Mouse (Mus musculus) MEL (cell line): ENCODE results near the gene Wdr54. TPM values are rescaled to one million over a fixed set of nuclear protein-coding genes. Genes with fewer than 3 reads are reported as not detected.
A peak's percentile ranks its signal among the peaks of the same experiment; 100 is the strongest.

Experiments
- DNase-seq: peaks from one replicate; pipeline ENCODE4 v3.0.0; 2011; ENCODE audit warnings: low read depth, low spot score
- H3K27ac ChIP-seq: 2 replicates; pipeline ENCODE4 v1.5.1; 2012; ENCODE audit warnings: low read depth, mild to moderate bottlenecking, control low read depth, low read length, moderate library complexity; ENCODE audit not compliant: control insufficient read depth
- H3K27me3 ChIP-seq, 2 experiments: fragments of 150-350 bp in 1 of 2; sonication (generic) in 1 of 2; 2 replicates each; pipeline ENCODE4 v1.6.1; 2012; ENCODE audit warnings: low read length in 2 of 2, mild to moderate bottlenecking in 2 of 2, improper control_type of control experiment in 1 of 2, moderate library complexity in 1 of 2; ENCODE audit not compliant: insufficient read depth in 2 of 2, control insufficient read depth in 1 of 2
- H3K36me3 ChIP-seq, 2 experiments: 2 replicates each; pipeline ENCODE4 v1.6.1; 2012 to 2014; ENCODE audit warnings: low read length in 2 of 2, improper control_type of control experiment in 1 of 2, inconsistent platforms in 1 of 2, mild to moderate bottlenecking in 1 of 2; ENCODE audit not compliant: insufficient read depth in 2 of 2, control insufficient read depth in 1 of 2
- H3K4me1 ChIP-seq, 2 experiments: fragments of 150-350 bp in 1 of 2; sonication (generic) in 1 of 2; 2 replicates each; pipeline ENCODE4 v1.6.1; 2012; ENCODE audit warnings: low read length in 2 of 2, improper control_type of control experiment in 1 of 2, mild to moderate bottlenecking in 1 of 2; ENCODE audit not compliant: insufficient read depth in 2 of 2, control insufficient read depth in 1 of 2
- H3K4me3 ChIP-seq, 2 experiments: fragments of 150-350 bp in 1 of 2; sonication (generic) in 1 of 2; 2 replicates each; pipeline ENCODE4 v1.5.1; 2012; ENCODE audit warnings: low read depth in 2 of 2, low read length in 2 of 2, mild to moderate bottlenecking in 2 of 2, moderate library complexity in 2 of 2, control low read depth in 1 of 2, improper control_type of control experiment in 1 of 2; ENCODE audit not compliant: control insufficient read depth in 1 of 2, insufficient read depth in 1 of 2
- H3K79me2 ChIP-seq: 2 replicates; pipeline ENCODE4 v1.6.1; 2012; ENCODE audit warnings: mild to moderate bottlenecking, low read length, moderate library complexity; ENCODE audit not compliant: control insufficient read depth, poor library complexity, insufficient read depth
- H3K9ac ChIP-seq: 2 replicates; pipeline ENCODE4 v1.6.1; 2012; ENCODE audit warnings: low read depth, mild to moderate bottlenecking, control low read depth, low read length, moderate library complexity; ENCODE audit not compliant: control insufficient read depth, poor library complexity, severe bottlenecking
- H3K9me3 ChIP-seq: fragments of 150-350 bp; sonication (generic); replicated peaks from 2 replicates; pipeline ENCODE4 v1.6.1; 2012; ENCODE audit warnings: mild to moderate bottlenecking, low read length, improper control_type of control experiment, moderate library complexity; ENCODE audit not compliant: insufficient read depth
- CHD1 ChIP-seq: IDR thresholded peaks from 2 replicates; pipeline ENCODE4 v1.6.1; 2012; ENCODE audit warnings: low read depth, mild to moderate bottlenecking, inconsistent platforms, low read length, improper control_type of control experiment
- CHD2 ChIP-seq: IDR thresholded peaks from 2 replicates; pipeline ENCODE4 v1.6.1; 2011; ENCODE audit warnings: low read length, improper control_type of control experiment
- GABPA ChIP-seq: IDR thresholded peaks from 2 replicates; pipeline ENCODE4 v1.6.1; 2012; ENCODE audit warnings: low read depth, mild to moderate bottlenecking, inconsistent platforms, low read length, improper control_type of control experiment, moderate library complexity
- JUND ChIP-seq: IDR thresholded peaks from 2 replicates; pipeline ENCODE4 v1.6.1; 2011; ENCODE audit warnings: low read depth, mild to moderate bottlenecking, improper control_type of control experiment, low read length
- KAT2A ChIP-seq: conservative IDR thresholded peaks from 2 replicates; pipeline ENCODE4 v1.6.1; 2012; ENCODE audit warnings: low read depth, low read length, improper control_type of control experiment, inconsistent platforms
- MAFK ChIP-seq: IDR thresholded peaks from 2 replicates; pipeline ENCODE4 v1.6.1; 2011; ENCODE audit warnings: low read depth, mild to moderate bottlenecking, low read length, improper control_type of control experiment, borderline replicate concordance
- MAX ChIP-seq: IDR thresholded peaks from 2 replicates; pipeline ENCODE4 v1.6.1; 2011; ENCODE audit warnings: low read length, improper control_type of control experiment
- MXI1 ChIP-seq: IDR thresholded peaks from 2 replicates; pipeline ENCODE4 v1.6.1; 2011; ENCODE audit warnings: mild to moderate bottlenecking, low read depth, low read length, improper control_type of control experiment
- MYB ChIP-seq: IDR thresholded peaks from 2 replicates; pipeline ENCODE4 v1.6.1; 2011; ENCODE audit warnings: mild to moderate bottlenecking, low read depth, low read length, improper control_type of control experiment
- MYC ChIP-seq: IDR thresholded peaks from 2 replicates; pipeline ENCODE4 v1.6.1; 2011; ENCODE audit warnings: low read depth, mild to moderate bottlenecking, low read length, improper control_type of control experiment, moderate library complexity
- NELFE ChIP-seq: IDR thresholded peaks from 2 replicates; pipeline ENCODE4 v1.6.1; 2011; ENCODE audit warnings: low read depth, low read length, improper control_type of control experiment
- NRF1 ChIP-seq: IDR thresholded peaks from 2 replicates; pipeline ENCODE4 v1.6.1; 2014; ENCODE audit warnings: low read depth, mild to moderate bottlenecking, inconsistent platforms, low read length, improper control_type of control experiment, moderate library complexity; ENCODE audit not compliant: poor library complexity, insufficient read depth, severe bottlenecking
- POLR2A ChIP-seq, 2 experiments: IDR thresholded peaks; 2 replicates each; pipeline ENCODE4 v1.6.1; 2011 to 2012; ENCODE audit warnings: low read length in 2 of 2, mild to moderate bottlenecking in 2 of 2, control low read depth in 1 of 2, improper control_type of control experiment in 1 of 2, low read depth in 1 of 2, moderate library complexity in 1 of 2; ENCODE audit not compliant: control insufficient read depth in 1 of 2, insufficient read depth in 1 of 2, poor library complexity in 1 of 2
- POLR2AphosphoS2 ChIP-seq: IDR thresholded peaks from 2 replicates; pipeline ENCODE4 v1.6.1; 2011; ENCODE audit warnings: low read length, improper control_type of control experiment
- POLR2AphosphoS5 ChIP-seq: IDR thresholded peaks from 2 replicates; pipeline ENCODE4 v1.6.1; 2012; ENCODE audit warnings: low read depth, borderline replicate concordance, mild to moderate bottlenecking, inconsistent platforms, low read length, moderate library complexity, mixed read lengths
- SIN3A ChIP-seq: IDR thresholded peaks from 2 replicates; pipeline ENCODE4 v1.6.1; 2012; ENCODE audit warnings: low read length, improper control_type of control experiment, inconsistent platforms
- SMC3 ChIP-seq: IDR thresholded peaks from 2 replicates; pipeline ENCODE4 v1.6.1; 2011; ENCODE audit warnings: low read depth, low read length, improper control_type of control experiment
- TAL1 ChIP-seq: IDR thresholded peaks from 2 replicates; pipeline ENCODE4 v1.6.1; 2012; ENCODE audit warnings: mild to moderate bottlenecking, inconsistent platforms, low read length, moderate library complexity, mixed read lengths
- TBP ChIP-seq: IDR thresholded peaks from 2 replicates; pipeline ENCODE4 v1.8.0; 2011; ENCODE audit warnings: low read depth, low read length, improper control_type of control experiment
- TCF12 ChIP-seq: IDR thresholded peaks from 2 replicates; pipeline ENCODE4 v1.6.1; 2014; ENCODE audit warnings: low read depth, mild to moderate bottlenecking, inconsistent platforms, low read length, improper control_type of control experiment, moderate library complexity
- USF1 ChIP-seq: IDR thresholded peaks from 2 replicates; pipeline ENCODE4 v1.6.1; 2014; ENCODE audit warnings: low read depth, mild to moderate bottlenecking, inconsistent platforms, low read length, improper control_type of control experiment, moderate library complexity
- ZC3H11A ChIP-seq: IDR thresholded peaks from 2 replicates; pipeline ENCODE4 v1.6.1; 2012; ENCODE audit warnings: low read depth, mild to moderate bottlenecking, inconsistent platforms, low read length, improper control_type of control experiment
- ZKSCAN1 ChIP-seq: IDR thresholded peaks from 2 replicates; pipeline ENCODE4 v1.6.1; 2012; ENCODE audit warnings: low read depth, mild to moderate bottlenecking, inconsistent platforms, low read length, improper control_type of control experiment, moderate library complexity
- polyA plus RNA-seq, 2 experiments: library from polyadenylated mRNA; stranded (reverse) in 1 of 2; unstranded in 1 of 2; fragments of >175 nt in 1 of 2; fragments of >200 nt in 1 of 2; gene quantifications; 2 replicates each; pipeline versions ENCODE4 v1.2.1 to v1.2.4; 2012; ENCODE audit warnings: low replicate concordance in 2 of 2, low read depth in 1 of 2; ENCODE audit not compliant: insufficient read length in 2 of 2, insufficient read depth in 1 of 2, missing spikeins in 1 of 2
- total RNA-seq: library from RNA; depleted of rRNA; stranded (reverse); fragments of 300-350 nt; gene quantifications from 2 replicates; pipeline ENCODE4 v1.2.3, GENCODE M21; 2012

The Wdr54 gene
- total and polyA plus RNA-seq, 3 experiments: 3.2 to 4.6 TPM; not detected in 1

DNA sequence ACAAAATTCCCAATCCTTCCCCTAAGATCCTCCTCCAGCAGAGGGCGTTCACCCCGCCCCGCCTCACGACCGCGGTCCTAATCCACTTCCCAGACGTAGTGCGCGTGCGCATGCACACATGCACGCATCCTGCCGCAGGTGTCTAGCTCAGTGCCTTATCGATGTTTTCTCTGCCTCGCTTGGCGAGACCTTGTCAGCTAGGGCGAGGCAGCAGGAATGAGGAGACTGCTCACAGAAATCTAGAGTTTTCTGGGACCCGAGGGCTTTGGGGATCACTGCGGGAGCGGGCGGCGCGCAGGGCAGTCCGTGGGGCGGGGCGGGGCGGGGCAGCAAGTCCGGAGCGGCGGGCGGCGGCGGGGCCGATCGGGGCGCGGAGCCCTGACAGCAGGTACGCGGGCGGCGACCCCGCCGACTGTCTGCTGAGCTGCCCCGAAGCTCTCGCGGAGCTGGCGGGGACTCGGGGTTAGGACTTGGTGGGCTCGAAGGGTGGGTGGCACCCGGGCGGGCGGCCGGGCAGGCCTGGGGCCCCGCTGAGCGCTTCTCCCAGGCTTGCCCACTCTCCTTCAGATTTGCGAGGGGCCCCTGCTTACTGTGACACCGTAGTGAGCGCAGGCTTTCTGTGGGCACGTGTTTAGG, 9.5 kb upstream of the Wdr54 start, which contains the start of gene Dctn1 (continued):
- TF ChIP-seq CHD1: no peak
- no peak for TF ChIP-seq POLR2AphosphoS5
- no peak for TF ChIP-seq TCF12
- peak; percentile 60 for TF ChIP-seq NELFE
- TF ChIP-seq JUND: no peak
- no peak for TF ChIP-seq CHD2
- no peak for TF ChIP-seq MYB
- 0 out of 2 replicates have a peak, but pooled peaks have one; percentile 29 for TF ChIP-seq TBP
- TF ChIP-seq MAFK: no peak
- TF ChIP-seq POLR2AphosphoS2: no peak
- no peak for TF ChIP-seq GABPA
- peak; percentile 99 for TF ChIP-seq MAX
- peak; percentile 80; the same call in 1 of the 2 replicates for TF ChIP-seq MYC
- no peak for TF ChIP-seq TAL1
- TF ChIP-seq ZKSCAN1: no peak
- TF ChIP-seq NRF1: peak; percentile 92
- peak; percentile 76 for TF ChIP-seq SIN3A
- no peak; the same call in 1 of the 2 replicates for TF ChIP-seq MXI1
- 0 out of 2 replicates have a peak, but pooled peaks have one; percentile 15 for TF ChIP-seq USF1
- peak; percentile 60 to 76; a peak in 3 of 4 replicates for TF ChIP-seq POLR2A (IDR thresholded peaks at IDR 0.05; ENCODE audit: control insufficient read depth in 1 of 2, insufficient read depth in 1 of 2, low read depth in 1 of 2, low read length in 2 of 2, poor library complexity in 1 of 2)
- peak; percentile 45 for TF ChIP-seq SMC3

DNA sequence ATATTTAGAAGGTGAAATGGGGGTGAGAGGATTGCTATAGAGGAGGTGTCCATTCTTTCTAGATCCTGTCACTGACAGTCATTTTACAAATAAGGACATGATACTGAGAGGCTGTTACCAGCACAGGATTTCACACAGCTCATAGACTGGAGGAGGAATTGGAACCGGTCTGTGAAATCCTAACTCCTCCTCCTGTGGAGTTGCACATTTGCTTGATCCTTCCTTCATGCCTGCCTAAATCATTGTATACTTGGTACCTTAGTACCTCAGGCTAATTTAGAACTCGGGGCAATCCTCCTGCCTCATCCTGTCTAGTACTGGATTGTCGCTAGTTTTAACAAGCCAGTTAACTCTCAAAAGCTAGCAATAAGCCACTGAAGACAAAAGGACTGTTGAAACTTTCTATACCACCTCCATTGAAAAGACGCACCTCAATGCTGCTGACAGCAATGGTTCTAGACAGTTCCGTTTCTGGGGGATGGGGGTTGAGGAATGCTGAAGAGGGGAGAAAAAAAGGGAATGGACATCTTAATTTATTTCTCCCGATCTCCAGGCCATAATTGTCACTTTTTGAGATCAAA, 8.9 kb upstream of the Wdr54 start:
- peak overlapping the region; percentile 36 for H3K27ac ChIP-seq

More for the DNA sequence above, 8.9 kb upstream of the Wdr54 start:
- Histone ChIP-seq H3K9ac (peak overlapping the region; percentile 73), H3K9me3 (no peaks in the 10 kb centered on the region)
- DNase-seq: no peak
- TF ChIP-seq KAT2A (no peak), SMC3 (no peak), USF1 (no peak), ZC3H11A (no peak), POLR2AphosphoS2 (no peak)
- TF ChIP-seq, all 39 proteins: peak for 0
- Histone ChIP-seq H3K4me1 (peaks cover 4 to 8% of the 10 kb centered on the region in 2 experiments; a peak in 3 of 4 replicates), H3K27me3 (no peaks in the 10 kb centered on the region), H3K36me3 (peaks cover 0 to 9% of the 10 kb centered on the region in 2 experiments; a peak in 2 of 4 replicates), H3K4me3 (peak overlapping the region; percentile 73 to 90), H3K79me2 (peaks cover 8% of the 10 kb centered on the region)
